Mouse (Mus musculus) brain, embryonic 14.5 days (tissue): ENCODE data around the gene Vangl2.

Experiments used
- CTCF ChIP-seq: fragments of 200-500 bp; IDR thresholded peaks from 2 replicates; pipeline ENCODE4 v1.5.1; 2012; ENCODE audit warnings: inconsistent platforms, mild to moderate bottlenecking, moderate library complexity, borderline replicate concordance; ENCODE audit not compliant: insufficient read depth, insufficient read length; ENCODE audit errors: extremely low read depth
- POLR2A ChIP-seq: fragments of 200-500 bp; IDR thresholded peaks from 2 replicates; pipeline ENCODE4 v1.6.1; 2012; ENCODE audit warnings: mild to moderate bottlenecking, inconsistent platforms, borderline replicate concordance; ENCODE audit not compliant: poor library complexity, insufficient read depth, insufficient read length, severe bottlenecking; ENCODE audit errors: extremely low read depth

GRCm38 (mm10) chr1:172016660-172017516 is 11.4 kb downstream of the Vangl2 start:
- no peak for TF ChIP-seq CTCF
- TF ChIP-seq POLR2A, result no peak
